Mouse (Mus musculus): Measurements from ENCODE around the gene Cnot9. TPM values are rescaled to one million over a fixed set of nuclear protein-coding genes. Genes with fewer than 3 reads are reported as not detected.
"Not testable (repeated sequence)": the region's sequence is repeated elsewhere in the genome, so short reads cannot be mapped to it uniquely, and the experiment has no call there.

Cnot9 gene
- polyA plus RNA-seq (2012; rRNA removed): 53.1 and 56.2 TPM in 2 replicates

DNA sequence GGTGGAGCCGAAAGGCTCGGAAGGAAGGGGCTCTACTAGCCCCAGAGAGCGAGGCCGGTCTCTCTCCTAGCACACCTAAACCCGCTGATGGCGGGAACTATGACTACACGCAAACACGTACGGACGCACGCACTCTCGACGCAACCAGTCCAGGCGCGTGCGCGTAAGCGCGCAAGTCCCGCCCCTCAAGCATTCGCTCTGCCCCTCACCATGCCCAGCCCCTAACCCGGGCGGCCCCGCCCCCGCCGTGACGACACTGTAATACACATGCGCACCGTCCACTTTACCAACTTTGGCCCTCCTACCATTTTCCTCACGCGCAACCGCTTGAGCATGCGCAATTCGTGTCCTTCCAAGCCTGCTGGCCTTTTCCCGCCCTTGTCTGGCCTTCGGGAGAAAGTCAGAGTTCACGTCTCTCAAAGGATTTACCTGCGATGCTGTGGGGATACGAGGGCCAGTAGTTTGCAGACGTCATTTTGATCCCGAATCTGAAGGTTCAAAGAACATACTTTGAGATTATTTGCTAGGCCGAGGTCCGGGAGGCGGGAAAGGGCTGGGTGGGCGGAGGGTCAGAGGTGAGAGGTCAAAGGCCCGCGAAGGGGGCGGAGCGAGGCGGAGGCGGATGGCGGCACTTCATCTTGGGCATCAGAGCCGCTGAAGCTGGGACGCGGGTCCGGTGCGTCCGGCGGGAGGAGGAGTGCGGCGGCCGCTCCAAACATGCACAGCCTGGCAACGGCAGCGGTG is at the start of gene Cnot9:
Gene Cnot9, plus strand, starts transcription at position 338 of the 744 bp plus-strand sequence.
- peak; percentile 100 for DNase-seq (ENCODE audit: low read depth)
- TF ChIP-seq CTCF (IDR thresholded peaks at IDR 0.05; ENCODE audit: borderline replicate concordance, extremely low read depth, insufficient read depth, insufficient read length) (no peak), POLR2A (IDR thresholded peaks at IDR 0.05; ENCODE audit: borderline replicate concordance, extremely low read depth, insufficient read depth, insufficient read length, poor library complexity, severe bottlenecking) (peak; percentile 51; the same call in 1 of the 2 replicates)

DNA sequence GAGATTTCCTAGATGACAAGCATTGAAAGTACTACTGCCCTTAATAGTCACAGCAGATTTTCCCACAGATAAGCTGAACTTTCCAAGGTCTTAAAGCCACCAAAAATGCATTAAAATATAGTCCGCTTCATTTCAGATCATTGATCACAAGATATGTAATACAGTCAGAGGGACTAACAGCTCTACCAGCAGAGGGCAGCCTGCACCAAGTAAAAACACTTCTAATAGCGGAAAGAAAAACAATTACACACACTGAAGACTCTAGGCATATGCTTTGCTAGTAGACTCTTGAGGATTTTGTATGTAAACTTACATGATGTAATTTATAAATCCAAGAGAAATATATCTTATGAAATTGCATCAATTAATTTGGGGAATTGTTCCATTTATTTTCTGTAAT is 45.6 kb upstream of the Cnot9 start:
- TF ChIP-seq POLR2A (IDR thresholded peaks at IDR 0.05; ENCODE audit: borderline replicate concordance, extremely low read depth, insufficient read depth, insufficient read length, poor library complexity, severe bottlenecking) (no peak), CTCF (IDR thresholded peaks at IDR 0.05; ENCODE audit: borderline replicate concordance, extremely low read depth, insufficient read depth, insufficient read length) (peak; percentile 40; the same call in 1 of the 2 replicates)
- DNase-seq (ENCODE audit: low read depth): peak; percentile 58

DNA sequence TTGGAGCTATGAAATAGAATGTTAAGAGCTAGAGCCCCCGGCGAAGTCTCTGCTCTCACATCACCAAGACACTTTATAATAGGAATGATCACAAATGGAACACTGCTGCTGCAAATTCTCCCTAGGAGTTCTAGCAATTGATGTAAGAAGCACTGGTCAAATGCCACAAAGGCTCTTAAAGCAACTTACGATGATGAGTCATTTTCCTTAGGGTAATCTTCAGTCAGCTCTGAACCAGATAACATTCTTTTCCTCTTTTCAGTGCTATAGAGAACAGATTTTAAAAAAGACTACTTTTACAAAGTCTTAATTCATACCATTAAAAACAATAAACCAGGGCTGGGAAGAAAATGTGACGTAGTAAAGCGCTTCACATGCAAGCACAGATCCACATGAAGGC is 20.1 kb upstream of the Cnot9 start:
- no peak for TF ChIP-seq POLR2A (IDR thresholded peaks at IDR 0.05; ENCODE audit: borderline replicate concordance, extremely low read depth, insufficient read depth, insufficient read length, poor library complexity, severe bottlenecking)
- no peak for DNase-seq (ENCODE audit: low read depth)

DNA sequence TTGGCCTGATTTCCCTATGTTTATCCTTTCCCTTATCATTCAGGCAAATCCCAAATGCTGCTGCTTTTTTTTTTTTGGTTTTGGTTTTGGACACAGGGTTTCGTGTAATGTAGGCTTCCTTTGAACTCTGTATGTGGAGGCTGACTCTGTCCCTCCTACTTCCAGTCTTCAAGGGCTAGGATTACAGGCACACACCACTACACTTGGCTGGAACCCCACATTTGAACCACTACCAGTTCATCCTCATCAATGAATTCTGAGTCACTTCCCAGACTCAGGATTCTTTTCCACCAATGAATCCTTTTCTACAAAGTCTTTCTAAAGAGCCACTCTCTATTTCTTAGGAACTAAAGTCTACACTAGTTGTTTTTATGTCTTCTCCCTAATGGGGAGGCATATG is 4.8 kb upstream of the Cnot9 start:
- DNase-seq (ENCODE audit: low read depth): no peak
- TF ChIP-seq POLR2A (IDR thresholded peaks at IDR 0.05; ENCODE audit: borderline replicate concordance, extremely low read depth, insufficient read depth, insufficient read length, poor library complexity, severe bottlenecking): no peak
- TF ChIP-seq CTCF (IDR thresholded peaks at IDR 0.05; ENCODE audit: borderline replicate concordance, extremely low read depth, insufficient read depth, insufficient read length): no peak

DNA sequence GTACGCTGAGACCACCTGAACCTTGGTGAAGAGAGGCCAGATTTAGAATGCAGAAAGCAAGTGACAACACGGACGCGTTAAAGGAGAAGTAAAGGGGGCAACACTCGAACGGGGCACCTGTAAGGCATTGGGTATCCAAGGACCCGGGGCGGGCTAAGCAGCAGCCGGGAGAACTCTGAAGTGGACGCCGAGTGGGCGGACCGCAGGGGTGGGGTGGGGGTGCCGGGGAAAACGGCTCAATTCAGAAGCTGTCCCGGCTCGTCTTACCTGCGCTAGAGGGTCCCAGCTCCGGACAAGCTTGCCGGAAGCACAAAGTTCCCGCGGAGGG is 501 bp upstream of the Cnot9 start:
- no peak for DNase-seq (ENCODE audit: low read depth)
- TF ChIP-seq POLR2A (IDR thresholded peaks at IDR 0.05; ENCODE audit: borderline replicate concordance, extremely low read depth, insufficient read depth, insufficient read length, poor library complexity, severe bottlenecking): no peak
- no peak for TF ChIP-seq CTCF (IDR thresholded peaks at IDR 0.05; ENCODE audit: borderline replicate concordance, extremely low read depth, insufficient read depth, insufficient read length)

GRCm38 (mm10) chr1:74506471-74506881 is 618 bp downstream of the Cnot9 start:
- TF ChIP-seq POLR2A (IDR thresholded peaks at IDR 0.05; ENCODE audit: borderline replicate concordance, extremely low read depth, insufficient read depth, insufficient read length, poor library complexity, severe bottlenecking) (peak; percentile 41; the same call in 1 of the 2 replicates), CTCF (IDR thresholded peaks at IDR 0.05; ENCODE audit: borderline replicate concordance, extremely low read depth, insufficient read depth, insufficient read length) (no peak)
- DNase-seq (ENCODE audit: low read depth): peak; percentile 78

DNA sequence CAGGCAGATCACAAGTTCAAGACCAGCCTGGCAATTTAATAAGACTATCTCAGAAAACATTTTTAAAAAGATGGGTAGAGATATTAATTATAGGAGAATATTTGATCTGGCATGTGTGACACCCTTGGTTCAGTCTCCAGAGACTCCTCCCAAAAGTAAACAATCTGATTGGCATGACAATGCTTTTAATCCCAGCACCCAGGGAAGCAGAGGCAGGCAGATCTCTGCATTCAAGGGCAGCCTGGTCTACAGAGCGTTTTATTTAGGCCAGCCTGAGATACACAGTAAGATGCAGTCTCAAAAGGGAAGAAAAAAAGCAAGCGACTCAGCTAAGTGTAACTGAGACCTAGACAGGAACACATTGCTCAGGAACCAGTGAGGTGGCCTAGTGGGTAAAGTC is 1.9 kb downstream of the Cnot9 start:
- DNase-seq (ENCODE audit: low read depth): no peak
- TF ChIP-seq CTCF (IDR thresholded peaks at IDR 0.05; ENCODE audit: borderline replicate concordance, extremely low read depth, insufficient read depth, insufficient read length) (no peak), POLR2A (IDR thresholded peaks at IDR 0.05; ENCODE audit: borderline replicate concordance, extremely low read depth, insufficient read depth, insufficient read length, poor library complexity, severe bottlenecking) (no peak)

DNA sequence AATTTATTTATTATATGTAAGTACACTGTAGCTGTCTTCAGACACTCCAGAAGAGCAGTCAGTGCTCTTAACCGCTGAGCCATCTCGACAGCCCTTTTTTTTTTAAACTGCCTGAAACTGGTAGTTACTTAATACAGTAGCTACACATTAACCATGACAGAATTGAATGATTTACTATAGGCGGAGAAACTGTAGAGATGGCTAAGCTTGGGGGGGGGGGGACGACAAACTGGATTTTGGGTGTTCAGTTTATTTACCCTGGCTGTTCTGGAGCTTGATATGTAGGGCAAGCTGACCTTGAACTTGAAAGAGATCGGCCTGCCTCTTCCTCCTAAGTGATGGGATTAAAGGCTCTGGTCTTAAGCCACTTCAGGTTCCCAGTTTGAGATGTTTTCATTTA is 5.4 kb downstream of the Cnot9 start:
- DNase-seq (ENCODE audit: low read depth): no peak
- TF ChIP-seq POLR2A (IDR thresholded peaks at IDR 0.05; ENCODE audit: borderline replicate concordance, extremely low read depth, insufficient read depth, insufficient read length, poor library complexity, severe bottlenecking) (no peak), CTCF (IDR thresholded peaks at IDR 0.05; ENCODE audit: borderline replicate concordance, extremely low read depth, insufficient read depth, insufficient read length) (no peak)

DNA sequence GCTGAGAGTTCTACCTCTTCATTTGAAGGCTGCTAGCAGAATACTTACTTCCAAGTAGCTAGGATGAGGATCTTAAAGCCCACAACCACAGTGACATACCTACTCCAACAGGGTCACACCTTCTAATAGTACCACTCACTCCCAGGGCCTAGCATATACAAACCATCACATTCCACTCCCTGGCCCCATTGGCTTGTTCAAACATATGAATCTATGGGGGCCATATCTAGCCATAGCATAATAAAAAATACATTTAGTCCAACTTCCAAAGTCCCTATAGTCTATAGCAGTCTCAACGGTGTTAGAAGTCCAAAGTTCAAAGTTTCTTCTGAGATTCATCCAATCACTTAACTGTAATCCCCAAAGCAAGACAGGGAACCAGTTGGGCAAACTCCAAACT is 7.1 kb downstream of the Cnot9 start:
- DNase-seq (ENCODE audit: low read depth): not testable (repeated sequence)

GRCm38 (mm10) chr1:74519875-74520274 is 14.0 kb downstream of the Cnot9 start:
- DNase-seq (ENCODE audit: low read depth): no peak
- TF ChIP-seq POLR2A (IDR thresholded peaks at IDR 0.05; ENCODE audit: borderline replicate concordance, extremely low read depth, insufficient read depth, insufficient read length, poor library complexity, severe bottlenecking) (no peak), CTCF (IDR thresholded peaks at IDR 0.05; ENCODE audit: borderline replicate concordance, extremely low read depth, insufficient read depth, insufficient read length) (no peak)

- TF ChIP-seq CTCF (IDR thresholded peaks at IDR 0.05; ENCODE audit: borderline replicate concordance, extremely low read depth, insufficient read depth, insufficient read length): no peak
- no peak for TF ChIP-seq POLR2A (IDR thresholded peaks at IDR 0.05; ENCODE audit: borderline replicate concordance, extremely low read depth, insufficient read depth, insufficient read length, poor library complexity, severe bottlenecking)
- DNase-seq (ENCODE audit: low read depth): no peak
These were observed 18.9 kb downstream of the Cnot9 start for GRCm38 (mm10) chr1:74524746-74525145.

GRCm38 (mm10) chr1:74528589-74528988 is 22.7 kb downstream of the Cnot9 start:
- TF ChIP-seq CTCF (IDR thresholded peaks at IDR 0.05; ENCODE audit: borderline replicate concordance, extremely low read depth, insufficient read depth, insufficient read length): no peak
- TF ChIP-seq POLR2A (IDR thresholded peaks at IDR 0.05; ENCODE audit: borderline replicate concordance, extremely low read depth, insufficient read depth, insufficient read length, poor library complexity, severe bottlenecking): no peak
- no peak for DNase-seq (ENCODE audit: low read depth)

Data from brain, embryonic 14.5 days (tissue).